Mouse (Mus musculus): Measurements from ENCODE around the gene Ddb2.
A peak's percentile ranks its signal among the peaks of the same experiment; 100 is the strongest.

Gene Ddb2

DNA sequence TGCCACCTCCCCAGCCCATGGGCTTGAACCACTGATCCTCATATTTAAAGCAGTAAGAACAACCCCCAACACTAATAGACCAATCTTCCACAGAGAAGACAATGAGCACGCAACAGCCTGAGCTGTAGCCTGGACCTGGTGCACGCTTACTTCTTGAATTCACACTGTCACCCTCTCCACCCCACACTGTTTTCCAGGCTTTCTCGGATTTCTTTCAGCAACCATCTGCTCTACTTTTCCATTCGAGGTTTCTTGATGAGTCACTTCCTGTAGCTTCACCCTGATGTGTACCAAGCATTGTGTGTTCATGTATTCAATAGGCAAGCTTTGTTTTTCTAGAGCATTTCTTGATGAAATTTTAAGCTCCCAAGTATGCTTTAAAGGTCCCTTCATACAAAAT lies 49.4 kb downstream of the Ddb2 start:
- DNase-seq (ENCODE audit: low spot score), result no peak

DNA sequence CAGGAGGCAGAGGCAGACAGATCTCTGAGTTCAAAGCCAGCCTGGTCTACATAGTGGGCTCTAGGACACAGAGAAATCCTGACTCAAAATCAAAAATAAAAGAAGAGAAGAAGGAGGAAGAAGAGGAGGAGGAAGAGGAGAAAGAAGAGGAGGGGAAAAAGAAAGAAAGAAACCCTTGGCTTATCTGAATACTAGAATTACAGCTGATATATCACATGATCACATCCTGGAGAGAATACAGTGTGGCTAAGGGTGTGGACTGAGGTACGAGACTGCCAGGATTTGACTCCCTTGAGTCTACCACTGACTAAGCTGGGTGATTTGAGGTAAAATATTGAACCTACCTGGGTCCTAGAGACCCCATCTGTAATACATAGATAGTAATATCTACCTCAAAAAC lies 50.6 kb downstream of the Ddb2 start:
- DNase-seq (ENCODE audit: low spot score), result no peak

DNA sequence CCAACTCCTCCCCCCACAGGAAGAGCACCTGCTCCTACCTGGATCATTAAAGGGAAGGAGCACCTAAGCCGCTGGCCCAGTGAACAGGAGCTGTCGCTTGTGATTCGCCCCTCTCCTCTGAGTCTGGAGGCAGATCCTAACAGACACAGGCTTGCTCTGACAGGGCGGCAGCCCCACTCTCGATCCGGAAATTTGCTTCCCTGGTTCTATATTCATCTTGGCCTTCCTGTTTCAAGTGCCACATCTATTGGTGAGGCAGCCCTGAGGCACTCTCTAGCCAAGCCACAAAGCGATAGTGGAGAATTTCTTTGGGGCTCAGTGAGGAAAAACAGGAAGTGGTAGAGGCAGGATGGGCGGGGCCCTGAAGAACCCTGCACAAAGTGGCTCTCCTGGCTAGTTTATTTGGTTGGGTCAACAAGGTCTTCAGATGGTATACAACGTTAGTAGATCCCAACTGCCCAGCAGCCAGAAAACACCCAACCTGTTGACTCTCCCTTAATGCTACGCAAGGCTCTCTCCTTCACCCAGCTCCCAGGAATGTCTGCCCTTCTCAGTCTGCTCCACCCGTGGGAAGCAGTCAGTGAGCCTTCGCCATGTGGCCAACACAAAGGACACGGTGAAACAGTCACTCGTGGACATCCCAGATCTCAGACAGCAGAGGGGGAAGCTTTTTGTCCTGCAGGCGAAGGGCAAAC lies 52.9 kb downstream of the Ddb2 start, which contains the start of gene Madd:
Madd (minus strand) TSS at position 127 of the 695 bp plus-strand sequence.
- DNase-seq (ENCODE audit: low spot score), result no peak

DNA sequence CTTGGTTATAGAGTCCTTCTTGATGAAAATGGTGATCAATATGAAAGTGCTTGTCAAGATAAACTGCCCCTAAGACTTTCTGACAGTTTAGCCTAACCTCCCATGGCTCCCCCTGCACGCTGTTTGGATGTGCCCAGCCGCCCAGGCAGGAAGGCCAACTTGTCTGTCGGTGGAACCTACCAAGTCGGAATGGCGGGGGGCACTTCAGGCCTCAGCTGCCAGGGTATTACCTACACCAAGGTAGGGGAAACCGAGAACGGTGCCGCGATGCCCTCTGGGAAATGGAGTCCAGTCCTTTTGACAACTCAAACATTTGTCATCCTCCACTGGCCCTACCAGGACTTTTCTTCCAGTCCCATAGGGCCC lies 53.7 kb downstream of the Ddb2 start:
- DNase-seq (ENCODE audit: low spot score), result peak; percentile 62

DNA sequence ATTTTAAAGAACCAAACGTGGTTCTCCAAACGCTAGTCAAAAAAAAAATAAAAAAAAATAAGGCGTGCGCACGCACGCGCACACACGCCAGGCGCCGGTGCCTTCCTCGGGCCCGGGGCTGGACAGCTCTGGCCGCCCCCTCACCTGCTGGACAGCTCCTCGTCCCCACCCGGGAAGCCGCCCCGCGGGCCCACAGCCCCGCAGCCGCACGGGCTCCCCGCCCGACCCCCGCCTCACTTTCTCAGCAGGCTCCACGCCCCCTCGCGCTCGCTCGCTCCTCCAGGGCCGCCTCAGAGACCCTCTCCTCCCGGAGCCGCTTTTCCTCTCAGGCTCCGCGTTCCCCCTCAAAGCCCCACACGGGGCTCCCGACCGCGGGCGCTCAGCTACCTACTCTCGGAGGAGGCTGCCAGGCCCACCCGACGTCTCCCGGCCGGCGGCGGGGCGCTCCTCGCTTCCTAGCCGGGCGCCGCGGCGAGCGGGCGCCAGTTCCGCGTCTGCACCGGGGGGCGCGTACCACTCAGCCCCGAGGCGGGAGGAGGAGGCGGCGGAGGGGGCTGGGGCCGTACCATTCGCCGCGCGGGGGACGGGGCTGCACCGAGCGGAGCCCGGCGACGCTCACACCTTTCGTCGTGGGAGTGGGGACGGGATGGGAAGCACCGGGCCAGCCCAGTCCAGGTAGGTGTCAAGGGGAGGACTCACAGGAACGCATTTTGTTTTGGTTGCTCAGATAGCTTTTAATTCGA lies 54.2 kb downstream of the Ddb2 start:
- DNase-seq (ENCODE audit: low spot score), result peak; percentile 43

DNA sequence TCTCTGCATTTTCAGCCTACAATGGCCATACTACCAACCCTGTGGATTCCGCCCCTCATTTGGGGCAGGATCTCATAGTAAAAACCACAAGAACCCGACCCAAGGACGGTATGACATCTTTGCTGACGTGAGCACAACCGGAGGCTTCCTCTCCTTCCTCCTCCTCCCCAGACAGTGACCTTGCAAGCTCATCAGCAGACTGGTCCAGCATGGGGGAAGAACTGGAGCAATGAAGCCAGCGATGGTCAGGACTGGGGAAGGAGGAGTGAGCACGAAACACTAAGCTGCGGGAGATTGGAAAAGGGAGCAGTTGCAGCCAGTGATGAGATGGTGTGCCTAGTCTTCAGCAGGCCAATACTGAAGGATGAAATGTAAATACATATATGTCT lies 54.8 kb downstream of the Ddb2 start:
- DNase-seq (ENCODE audit: low spot score), result no peak

DNA sequence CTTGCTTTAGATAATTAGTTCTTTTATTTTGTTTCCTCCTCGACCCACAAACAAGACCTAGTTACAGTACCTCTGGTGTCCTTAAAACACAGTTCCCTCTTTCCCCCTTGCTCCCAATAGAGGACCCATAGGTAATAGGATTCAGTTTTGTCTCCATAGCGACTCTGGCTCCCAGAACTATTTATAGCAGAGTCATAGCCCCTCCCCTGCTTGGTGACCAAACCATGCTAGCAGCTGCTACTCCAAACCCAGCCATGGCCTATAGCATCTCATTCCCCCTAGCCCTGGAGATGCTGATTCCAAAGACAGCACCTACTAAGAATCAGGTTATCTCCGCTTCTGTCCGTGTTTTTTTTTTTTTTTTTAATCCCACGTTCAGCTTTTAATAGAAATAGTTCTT lies 56.1 kb downstream of the Ddb2 start:
- DNase-seq (ENCODE audit: low spot score), result no peak

DNA sequence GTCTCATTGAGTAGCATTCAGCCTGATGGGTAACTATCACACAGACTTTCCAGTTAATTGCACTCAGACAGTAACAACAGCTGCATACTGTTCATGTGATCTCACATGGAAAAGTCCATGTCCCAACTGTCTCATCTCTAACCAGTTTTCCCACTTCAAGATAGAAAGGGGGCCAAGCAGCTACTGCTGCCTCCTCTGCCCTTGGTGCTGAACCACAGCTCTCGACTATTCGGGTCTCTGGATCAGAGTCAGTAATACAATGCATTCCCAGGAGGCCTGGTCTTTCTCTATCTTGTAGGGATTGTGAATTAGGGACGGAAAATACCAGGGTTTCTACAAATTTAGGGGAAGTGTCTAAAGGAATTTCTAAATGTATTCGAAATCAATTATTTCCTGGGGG lies 57.0 kb downstream of the Ddb2 start:
- no peak for DNase-seq (ENCODE audit: low spot score)

DNA sequence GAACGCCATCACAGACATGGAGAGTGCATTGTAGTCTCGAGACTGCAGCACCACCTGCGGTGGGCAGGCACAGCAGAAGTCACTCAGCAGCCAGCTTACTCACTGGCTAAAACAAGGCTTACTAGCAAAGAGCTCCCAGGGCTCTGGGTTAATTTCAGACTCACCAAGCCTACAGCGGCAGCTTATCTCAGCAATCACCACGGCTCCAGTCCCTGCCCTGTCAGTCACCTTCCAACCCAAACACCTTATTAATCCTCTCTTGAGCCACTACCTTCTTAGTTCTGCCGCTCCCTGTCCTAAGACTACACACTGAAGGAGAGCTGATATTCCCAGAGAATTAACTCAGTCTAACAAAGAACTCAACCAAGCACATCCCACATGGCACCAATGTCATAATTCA lies 60.5 kb downstream of the Ddb2 start:
- DNase-seq (ENCODE audit: low spot score), result no peak

DNA sequence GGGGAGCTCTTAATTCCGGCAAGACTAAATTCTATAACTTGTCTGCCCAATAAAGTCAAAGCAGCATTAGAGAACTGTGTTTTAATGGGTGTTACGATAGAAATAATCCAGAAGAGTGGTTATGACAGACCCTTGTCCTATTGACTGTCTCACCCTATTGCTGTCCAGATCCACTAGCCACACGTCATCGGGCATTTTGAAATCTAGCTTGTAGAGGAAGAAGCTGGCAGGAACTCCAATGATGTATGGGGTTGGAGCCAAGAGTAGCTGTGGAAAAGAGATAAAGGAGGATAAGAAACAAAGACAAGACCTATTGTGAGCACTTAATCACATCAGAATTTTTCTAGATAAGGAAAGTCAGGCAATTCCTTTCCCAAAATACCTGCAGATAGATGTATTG lies 61.3 kb downstream of the Ddb2 start:
- DNase-seq (ENCODE audit: low spot score), result no peak

DNA sequence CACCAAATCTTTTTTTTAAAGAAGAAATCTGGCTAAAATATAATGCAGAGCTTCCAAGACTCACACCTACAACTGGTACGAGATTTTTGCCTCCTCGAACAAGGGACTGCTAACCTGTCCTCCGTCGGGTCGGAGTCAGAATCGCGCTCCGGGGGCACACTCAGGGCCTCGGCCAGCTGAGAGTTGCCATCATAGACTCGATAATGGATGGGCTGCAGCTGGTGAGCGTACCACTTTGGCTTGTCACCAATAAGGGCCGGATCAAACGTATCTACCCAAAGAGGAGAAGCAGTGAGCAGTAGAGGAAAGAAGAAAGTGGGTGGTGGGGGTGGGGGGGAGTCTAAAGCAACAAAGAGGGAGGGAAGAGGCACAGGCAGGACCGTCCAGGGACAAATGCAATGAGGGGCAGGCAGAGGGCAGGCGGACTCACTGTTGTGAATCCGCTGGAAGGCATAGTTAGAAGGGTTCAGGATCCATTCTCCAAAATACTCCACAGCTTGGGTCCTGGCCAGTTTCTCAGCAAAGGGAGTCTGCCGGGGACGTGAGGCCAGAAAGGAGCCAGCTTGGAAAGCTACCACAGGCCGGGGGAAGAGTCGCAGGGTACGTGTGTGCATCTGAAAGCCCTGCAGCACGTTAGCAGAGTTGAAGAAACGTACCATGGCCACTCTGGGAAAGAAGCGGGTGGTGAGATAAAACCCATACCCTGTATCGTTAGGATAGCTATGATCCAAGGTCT lies 67.0 kb downstream of the Ddb2 start:
- DNase-seq (ENCODE audit: low spot score), result no peak

DNA sequence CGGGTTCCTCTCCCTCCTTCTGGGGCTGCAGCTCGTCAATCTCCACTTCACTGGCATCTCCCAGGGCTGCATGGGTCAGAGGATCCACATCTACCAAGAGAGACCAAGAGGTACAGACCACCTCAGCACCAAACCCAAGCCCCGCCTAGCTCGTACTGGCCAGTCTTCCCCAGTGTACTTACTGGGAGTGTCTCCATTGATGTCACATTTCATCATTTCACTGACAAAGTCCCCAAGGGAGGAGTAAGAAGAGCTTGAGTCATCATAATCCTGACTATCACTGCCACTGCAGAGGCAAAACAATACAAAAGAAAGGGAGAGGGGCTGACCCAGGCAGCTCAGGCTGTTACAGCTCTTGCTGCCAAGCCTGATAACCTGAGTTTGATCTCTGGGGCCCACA lies 69.2 kb downstream of the Ddb2 start:
- DNase-seq (ENCODE audit: low spot score), result no peak

DNA sequence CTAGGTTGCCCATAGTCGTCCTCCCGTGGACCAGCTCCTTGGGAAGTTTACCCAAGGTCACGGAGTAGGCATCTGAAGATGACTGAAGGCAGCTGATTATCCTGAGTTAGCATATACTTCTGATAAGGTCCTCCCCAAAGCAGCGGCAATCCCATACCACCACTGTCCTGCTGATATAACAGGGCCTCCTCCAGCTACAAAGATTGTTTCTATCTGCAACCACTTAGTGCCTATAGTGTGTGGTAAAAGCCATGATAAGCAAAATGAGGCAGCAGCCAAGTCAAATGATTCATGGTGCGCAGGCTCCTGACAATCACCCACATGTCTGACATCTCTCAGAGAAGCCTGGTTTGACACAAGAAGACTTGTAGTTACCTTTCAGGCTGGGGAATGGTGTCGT lies 71.8 kb downstream of the Ddb2 start:
- no peak for DNase-seq (ENCODE audit: low spot score)

DNA sequence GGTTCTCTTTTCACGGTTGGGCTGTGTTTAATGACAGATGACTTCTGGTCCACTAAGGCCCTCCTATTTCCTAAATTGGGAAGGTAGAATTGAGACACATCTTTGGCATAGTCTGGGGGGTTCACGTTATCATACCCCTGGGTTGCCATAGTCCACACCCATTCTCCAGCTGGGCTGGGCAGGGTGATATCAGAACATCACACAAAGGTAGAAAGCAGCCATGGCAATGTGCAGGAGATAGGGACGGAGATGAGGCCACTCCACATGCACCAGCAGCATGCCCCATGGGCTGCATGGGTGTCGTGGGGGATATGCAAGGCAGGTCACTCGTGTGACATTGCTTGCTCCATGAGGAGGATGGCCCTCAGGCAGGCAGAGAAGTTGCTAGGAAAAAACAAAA lies 73.2 kb downstream of the Ddb2 start:
- no peak for DNase-seq (ENCODE audit: low spot score)

DNA sequence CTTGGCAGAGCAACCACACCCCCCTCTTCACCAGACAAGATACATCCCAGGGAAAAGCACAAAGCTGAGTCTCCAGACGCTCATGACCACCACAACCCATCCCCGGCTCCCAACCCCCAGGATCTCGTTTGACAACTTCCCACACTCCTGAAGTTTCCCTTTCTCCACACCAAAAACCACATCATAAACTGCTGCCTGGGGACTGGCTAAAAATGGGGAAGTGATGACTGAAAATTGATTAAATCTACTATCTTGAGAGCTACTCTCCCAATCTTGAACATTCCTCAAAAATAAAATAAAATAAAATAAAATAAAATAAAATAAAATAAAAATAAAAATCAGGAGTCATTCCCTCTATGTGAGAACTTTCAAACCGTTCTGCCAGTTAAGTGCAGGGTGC lies 73.8 kb downstream of the Ddb2 start:
- DNase-seq (ENCODE audit: low spot score), result no peak

Data from ovary, postnatal 10 days (tissue).